Mouse (Mus musculus): ENCODE results near the gene Mus81. TPM values are rescaled to one million over a fixed set of nuclear protein-coding genes. Genes with fewer than 3 reads are reported as not detected.

The Mus81 gene
- polyA plus RNA-seq, 1 experiment from 2014 or later, result 38.3 TPM

GRCm38 (mm10) chr19:5448354-5449150 lies 39.6 kb downstream of the Mus81 start:
- Histone ChIP-seq H3K4me3 (ENCODE audit: low read depth, low read length) (peak overlapping the region; percentile 53), H3K4me2 (ENCODE audit: low read length) (peak overlapping the region; percentile 99), H3K9me3 (ENCODE audit: control insufficient read depth, low read length) (no peaks in the 10 kb centered on the region; the same call in 1 of the 2 replicates), H3K4me1 (replicated peaks; ENCODE audit: control insufficient read depth, insufficient read depth, low read length) (peaks cover 10% of the 10 kb centered on the region; the same call in 1 of the 2 replicates), H3K36me3 (ENCODE audit: control insufficient read depth, insufficient read depth, low read length) (peaks cover 5% of the 10 kb centered on the region; the same call in 1 of the 2 replicates), H3K9ac (ENCODE audit: low read length) (no peak overlapping the region), H3K27me3 (replicated peaks; ENCODE audit: control insufficient read depth, insufficient read depth, low read length) (peaks cover 59% of the 10 kb centered on the region), H3K27ac (ENCODE audit: low read depth) (no peak overlapping the region)
- DNase-seq (ENCODE audit: low spot score) (peak; percentile 62), ATAC-seq (replicated peaks; ENCODE audit: low FRiP score, low TSS enrichment, low read depth) (0 out of 2 replicates have a peak, but pooled peaks have one; percentile 8)
- 6% methylated on average over 36 of the region's 36 CpGs for WGBS

DNA sequence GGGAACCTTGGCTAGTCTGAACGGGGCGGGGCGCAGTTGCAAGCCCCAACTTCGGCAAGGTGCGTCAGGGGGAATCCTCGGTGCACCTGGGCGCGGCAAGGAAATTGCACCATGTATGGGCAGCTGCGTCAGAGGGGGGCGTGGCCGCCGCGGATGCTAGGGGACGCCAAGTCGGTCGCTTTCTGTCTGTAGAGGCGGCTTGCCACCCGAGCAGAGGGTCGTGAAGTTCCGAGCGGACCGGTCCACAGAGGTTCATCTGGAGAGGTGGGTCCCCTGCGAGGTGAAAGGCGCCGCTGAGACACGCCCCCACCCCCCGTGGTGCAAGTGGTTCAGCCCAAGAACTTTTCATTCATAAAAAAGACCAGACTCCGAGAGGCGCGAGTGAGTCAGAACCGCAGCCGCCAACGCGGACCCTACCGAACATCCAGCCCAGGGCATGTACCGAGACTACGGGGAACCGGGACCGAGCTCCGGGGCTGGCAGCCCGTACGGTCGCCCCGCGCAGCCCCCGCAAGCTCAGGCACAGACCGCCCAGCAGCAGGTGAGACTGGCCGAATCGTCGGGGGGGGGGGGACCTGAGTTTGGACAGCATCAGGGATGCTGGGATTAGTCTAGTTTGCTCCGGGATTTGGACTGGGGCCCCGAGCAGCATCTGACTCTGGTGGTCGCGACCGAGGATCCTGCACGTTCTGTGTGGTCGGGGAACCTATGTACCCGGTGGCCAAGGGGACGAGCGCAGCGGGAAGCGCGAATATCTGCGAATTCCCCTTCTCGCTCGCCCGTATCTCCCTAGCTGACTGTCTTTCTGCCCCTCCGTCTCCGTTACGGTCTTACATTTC lies 40.5 kb downstream of the Mus81 start, which contains the start of gene Fosl1:
Gene Fosl1 (plus strand): TSS at position 33 of the 839 bp plus-strand sequence.
- Histone ChIP-seq H3K27ac (ENCODE audit: low read depth) (no peak within 1 kb of the TSS), H3K4me2 (ENCODE audit: low read length) (peak within 1 kb of the TSS; percentile 99), H3K36me3 (ENCODE audit: control insufficient read depth, insufficient read depth, low read length) (no peaks in the 10 kb centered on the region), H3K9ac (ENCODE audit: low read length) (peak within 1 kb of the TSS; percentile 29; the same call in 1 of the 2 replicates), H3K27me3 (replicated peaks; ENCODE audit: control insufficient read depth, insufficient read depth, low read length) (peaks cover 59% of the 10 kb centered on the region), H3K4me1 (replicated peaks; ENCODE audit: control insufficient read depth, insufficient read depth, low read length) (peaks cover 10% of the 10 kb centered on the region; the same call in 1 of the 2 replicates), H3K4me3 (ENCODE audit: low read depth, low read length) (peak within 1 kb of the TSS; percentile 53), H3K9me3 (ENCODE audit: control insufficient read depth, low read length) (no peaks in the 10 kb centered on the region; the same call in 1 of the 2 replicates)
- DNase-seq (ENCODE audit: low spot score), result peak; percentile 85
- under 1% methylated on average over 68 of the region's 70 CpGs for WGBS
- ATAC-seq (replicated peaks; ENCODE audit: low FRiP score, low TSS enrichment, low read depth), result peak; percentile 62

DNA sequence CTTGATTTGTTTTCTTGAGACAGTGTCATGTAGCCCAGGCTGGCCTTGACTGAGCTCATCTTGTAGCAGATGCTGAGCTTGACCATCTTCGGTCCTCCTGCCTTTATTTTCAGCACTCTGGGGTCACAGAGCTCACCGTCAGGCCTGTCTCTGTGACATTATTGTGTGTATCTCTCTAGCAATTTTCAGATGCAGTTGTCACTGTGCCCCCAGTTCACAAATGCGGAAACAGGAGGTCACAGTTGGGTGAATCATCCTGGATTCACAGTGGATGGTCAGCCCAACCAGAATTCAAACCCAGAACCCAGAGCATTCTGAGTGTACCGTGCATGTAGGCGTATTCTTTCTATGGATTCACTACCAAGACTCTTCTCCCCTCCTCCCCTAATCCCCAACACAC lies 42.5 kb downstream of the Mus81 start:
- Histone ChIP-seq H3K9ac (ENCODE audit: low read length) (no peak overlapping the region), H3K4me2 (ENCODE audit: low read length) (no peak overlapping the region), H3K4me1 (replicated peaks; ENCODE audit: control insufficient read depth, insufficient read depth, low read length) (peaks cover 10% of the 10 kb centered on the region; the same call in 1 of the 2 replicates), H3K27me3 (replicated peaks; ENCODE audit: control insufficient read depth, insufficient read depth, low read length) (peaks cover 59% of the 10 kb centered on the region), H3K27ac (ENCODE audit: low read depth) (no peak overlapping the region), H3K36me3 (ENCODE audit: control insufficient read depth, insufficient read depth, low read length) (no peaks in the 10 kb centered on the region), H3K9me3 (ENCODE audit: control insufficient read depth, low read length) (no peaks in the 10 kb centered on the region; the same call in 1 of the 2 replicates), H3K4me3 (ENCODE audit: low read depth, low read length) (no peak overlapping the region)
- DNase-seq (ENCODE audit: low spot score) (no peak), ATAC-seq (replicated peaks; ENCODE audit: low FRiP score, low TSS enrichment, low read depth) (no peak)
- 88% methylated on average over 5 of the region's 5 CpGs for WGBS

GRCm38 (mm10) chr19:5444954-5445353 lies 43.2 kb downstream of the Mus81 start:
- H3K4me1 ChIP-seq (replicated peaks; ENCODE audit: control insufficient read depth, insufficient read depth, low read length), result peaks cover 10% of the 10 kb centered on the region; the same call in 1 of the 2 replicates
- H3K9ac ChIP-seq (ENCODE audit: low read length), result no peak overlapping the region
- DNase-seq (ENCODE audit: low spot score), result no peak
- no peak overlapping the region for H3K27ac ChIP-seq (ENCODE audit: low read depth)
- no peaks in the 10 kb centered on the region for H3K36me3 ChIP-seq (ENCODE audit: control insufficient read depth, insufficient read depth, low read length)
- no peak overlapping the region for H3K4me3 ChIP-seq (ENCODE audit: low read depth, low read length)
- ATAC-seq (replicated peaks; ENCODE audit: low FRiP score, low TSS enrichment, low read depth), result no peak
- WGBS, result 22% methylated on average over 7 of the region's 7 CpGs
- H3K27me3 ChIP-seq (replicated peaks; ENCODE audit: control insufficient read depth, insufficient read depth, low read length), result peaks cover 51% of the 10 kb centered on the region
- H3K9me3 ChIP-seq (ENCODE audit: control insufficient read depth, low read length), result peaks cover 5% of the 10 kb centered on the region; the same call in 1 of the 2 replicates
- no peak overlapping the region for H3K4me2 ChIP-seq (ENCODE audit: low read length)

DNA sequence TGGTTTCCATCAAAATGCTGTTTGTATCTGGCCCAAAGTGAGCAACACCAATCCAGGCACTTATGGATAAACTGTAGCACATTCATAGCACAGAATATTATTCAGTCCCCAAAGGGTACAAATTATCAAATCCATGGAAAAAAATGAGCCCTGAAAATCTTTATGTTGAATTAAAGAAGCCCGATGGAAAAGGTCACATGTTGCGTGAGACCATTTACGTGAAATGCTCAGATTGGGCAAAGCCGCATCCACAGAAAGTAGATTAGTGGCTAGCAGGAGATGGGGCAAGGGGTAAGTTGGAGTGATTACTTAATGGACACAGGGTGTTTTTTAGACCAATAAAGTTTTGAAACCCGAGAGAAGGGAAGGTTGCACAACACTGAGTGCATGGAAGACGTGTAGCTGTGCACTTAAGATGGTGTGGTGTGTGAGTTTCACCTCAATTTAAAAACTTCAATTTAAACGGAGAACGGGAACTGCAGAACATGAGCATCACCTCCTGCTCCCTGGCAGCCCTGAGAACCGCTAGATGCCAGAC lies 43.8 kb downstream of the Mus81 start:
- 65% methylated on average over 9 of the region's 9 CpGs for WGBS
- H3K27me3 ChIP-seq (replicated peaks; ENCODE audit: control insufficient read depth, insufficient read depth, low read length), result peaks cover 46% of the 10 kb centered on the region
- peaks cover 10% of the 10 kb centered on the region; the same call in 1 of the 2 replicates for H3K4me1 ChIP-seq (replicated peaks; ENCODE audit: control insufficient read depth, insufficient read depth, low read length)
- H3K9me3 ChIP-seq (ENCODE audit: control insufficient read depth, low read length), result peaks cover 5% of the 10 kb centered on the region; the same call in 1 of the 2 replicates
- H3K4me3 ChIP-seq (ENCODE audit: low read depth, low read length), result no peak overlapping the region
- no peak overlapping the region for H3K27ac ChIP-seq (ENCODE audit: low read depth)
- DNase-seq (ENCODE audit: low spot score) (no peak), ATAC-seq (replicated peaks; ENCODE audit: low FRiP score, low TSS enrichment, low read depth) (no peak)
- H3K4me2 ChIP-seq (ENCODE audit: low read length), result no peak overlapping the region
- H3K9ac ChIP-seq (ENCODE audit: low read length), result no peak overlapping the region
- H3K36me3 ChIP-seq (ENCODE audit: control insufficient read depth, insufficient read depth, low read length), result no peaks in the 10 kb centered on the region

GRCm38 (mm10) chr19:5433951-5434350 lies 54.3 kb downstream of the Mus81 start:
- Histone ChIP-seq H3K4me2 (ENCODE audit: low read length) (peak overlapping the region; percentile 64), H3K36me3 (ENCODE audit: control insufficient read depth, insufficient read depth, low read length) (no peaks in the 10 kb centered on the region), H3K9me3 (ENCODE audit: control insufficient read depth, low read length) (no peaks in the 10 kb centered on the region), H3K27me3 (replicated peaks; ENCODE audit: control insufficient read depth, insufficient read depth, low read length) (no peaks in the 10 kb centered on the region), H3K4me3 (ENCODE audit: low read depth, low read length) (0 out of 2 replicates have a peak overlapping the region, but pooled peaks have one; percentile 6), H3K9ac (ENCODE audit: low read length) (peak overlapping the region; percentile 17; the same call in 1 of the 2 replicates), H3K27ac (ENCODE audit: low read depth) (0 out of 2 replicates have a peak overlapping the region, but pooled peaks have one; percentile 58), H3K4me1 (replicated peaks; ENCODE audit: control insufficient read depth, insufficient read depth, low read length) (peaks cover 15% of the 10 kb centered on the region)
- DNase-seq (ENCODE audit: low spot score) (no peak), ATAC-seq (replicated peaks; ENCODE audit: low FRiP score, low TSS enrichment, low read depth) (no peak)
- 51% methylated on average over 7 of the region's 7 CpGs for WGBS

DNA sequence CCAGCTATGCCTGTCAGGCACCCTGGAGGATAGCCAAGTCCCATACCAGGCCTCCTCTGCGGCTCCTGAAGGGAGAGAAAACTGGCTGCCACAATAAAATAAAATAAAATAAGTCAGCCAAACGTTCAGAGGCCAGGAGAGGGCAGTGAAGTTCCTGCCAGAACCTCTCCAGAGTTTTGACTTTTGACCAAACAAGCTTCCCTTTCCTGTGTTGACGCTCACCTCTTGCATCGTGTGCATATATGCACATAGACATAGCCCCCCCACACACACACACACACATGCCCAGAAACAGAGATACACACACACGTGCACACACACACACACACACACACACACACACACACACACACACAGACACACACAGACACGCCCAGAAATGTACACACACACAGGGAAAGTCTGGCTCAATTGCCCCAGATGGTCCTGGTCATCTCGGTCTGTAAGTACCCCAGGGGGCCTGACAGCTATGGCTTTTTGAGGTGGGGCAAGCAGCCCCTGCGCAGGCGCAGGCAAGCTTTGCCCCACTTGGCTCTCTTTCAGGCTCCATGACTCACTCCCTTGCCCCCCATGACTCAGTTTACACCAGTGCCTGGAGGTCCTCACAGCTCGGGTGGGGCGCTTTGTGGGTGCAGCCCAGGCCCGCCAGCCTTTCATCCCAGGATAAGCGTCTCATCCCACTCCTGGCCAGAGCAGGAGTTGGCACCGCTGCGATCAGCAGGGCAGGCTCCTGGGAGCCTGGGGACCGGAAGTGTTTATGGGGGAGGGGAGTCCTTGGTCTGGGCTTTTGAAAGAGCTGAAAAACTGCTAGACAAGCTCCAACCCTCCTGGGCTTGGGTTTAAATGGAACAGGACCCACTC lies 55.0 kb downstream of the Mus81 start:
- H3K4me3 ChIP-seq (ENCODE audit: low read depth, low read length), result peak overlapping the region; percentile 6; the same call in 1 of the 2 replicates
- peak; percentile 60 for ATAC-seq (replicated peaks; ENCODE audit: low FRiP score, low TSS enrichment, low read depth)
- peak overlapping the region; percentile 64 for H3K4me2 ChIP-seq (ENCODE audit: low read length)
- peak overlapping the region; percentile 58; the same call in 1 of the 2 replicates for H3K27ac ChIP-seq (ENCODE audit: low read depth)
- DNase-seq (ENCODE audit: low spot score), result peak; percentile 76
- peaks cover 15% of the 10 kb centered on the region for H3K4me1 ChIP-seq (replicated peaks; ENCODE audit: control insufficient read depth, insufficient read depth, low read length)
- no peaks in the 10 kb centered on the region for H3K27me3 ChIP-seq (replicated peaks; ENCODE audit: control insufficient read depth, insufficient read depth, low read length)
- H3K36me3 ChIP-seq (ENCODE audit: control insufficient read depth, insufficient read depth, low read length), result no peaks in the 10 kb centered on the region
- no peaks in the 10 kb centered on the region for H3K9me3 ChIP-seq (ENCODE audit: control insufficient read depth, low read length)
- H3K9ac ChIP-seq (ENCODE audit: low read length), result peak overlapping the region; percentile 17; the same call in 1 of the 2 replicates
- 4% methylated on average over 15 of the region's 16 CpGs for WGBS
